Mouse (Mus musculus) G1E (cell line): Measurements from ENCODE around the gene Lypd8.

ENCODE experiments used
- CTCF ChIP-seq: IDR thresholded peaks from 2 replicates; pipeline ENCODE4 v1.5.1; 2012; ENCODE audit warnings: low read depth, low read length, inconsistent platforms, mixed read lengths
- GATA1 ChIP-seq: IDR thresholded peaks from 2 replicates; pipeline ENCODE4 v1.6.1; 2012; ENCODE audit warnings: borderline replicate concordance, low read length, inconsistent platforms, mixed read lengths
- GATA2 ChIP-seq: IDR thresholded peaks from 2 replicates; pipeline ENCODE4 v1.6.1; 2012; ENCODE audit warnings: low read depth, low read length, inconsistent platforms, borderline replicate concordance
- POLR2AphosphoS5 ChIP-seq: IDR thresholded peaks from 2 replicates; pipeline ENCODE4 v1.6.1; 2012; ENCODE audit warnings: low read depth, low read length, inconsistent platforms; ENCODE audit not compliant: insufficient replicate concordance
- TAL1 ChIP-seq: conservative IDR thresholded peaks from 2 replicates; pipeline ENCODE4 v1.6.1; 2012; ENCODE audit warnings: low read depth, low read length, inconsistent platforms, mixed read lengths

GRCm38 (mm10) chr11:58364454-58364853 lies 14.4 kb upstream of the Lypd8 start:
- no peak for TF ChIP-seq GATA1
- no peak for TF ChIP-seq CTCF
- TF ChIP-seq TAL1, result no peak
- no peak for TF ChIP-seq POLR2AphosphoS5
- no peak for TF ChIP-seq GATA2
